Mouse (Mus musculus): ENCODE measurements around the gene Psen2.
A peak's percentile ranks its signal among the peaks of the same experiment; 100 is the strongest.

Psen2 gene

GRCm38 (mm10) chr1:180210781-180211271 is 52.4 kb downstream of the Psen2 start:
- no peak for ATAC-seq (ENCODE audit: insufficient number of reproducible peaks, low FRiP score, low TSS enrichment)

- 0 out of 2 replicates have a peak, but pooled peaks have one; percentile 67 for ATAC-seq (ENCODE audit: insufficient number of reproducible peaks, low FRiP score, low TSS enrichment)
Measured at GRCm38 (mm10) chr1:180210031-180210432, 53.2 kb downstream of the Psen2 start.

GRCm38 (mm10) chr1:180208370-180208769 is 54.9 kb downstream of the Psen2 start:
- ATAC-seq (ENCODE audit: insufficient number of reproducible peaks, low FRiP score, low TSS enrichment), result no peak

- ATAC-seq (ENCODE audit: insufficient number of reproducible peaks, low FRiP score, low TSS enrichment), result no peak
Measured at GRCm38 (mm10) chr1:180200722-180201121, 62.5 kb downstream of the Psen2 start.

GRCm38 (mm10) chr1:180199715-180200050 is 63.6 kb downstream of the Psen2 start:
- ATAC-seq (ENCODE audit: insufficient number of reproducible peaks, low FRiP score, low TSS enrichment), result no peak

GRCm38 (mm10) chr1:180198959-180199714 is 64.1 kb downstream of the Psen2 start, which contains the start of gene Coq8a:
Gene Coq8a, minus strand, starts transcription at chr1:180199602.
- ATAC-seq (ENCODE audit: insufficient number of reproducible peaks, low FRiP score, low TSS enrichment), result no peak

GRCm38 (mm10) chr1:180197956-180198355 is 65.3 kb downstream of the Psen2 start:
- ATAC-seq (ENCODE audit: insufficient number of reproducible peaks, low FRiP score, low TSS enrichment), result no peak

GRCm38 (mm10) chr1:180196508-180196907 is 66.7 kb downstream of the Psen2 start:
- no peak for ATAC-seq (ENCODE audit: insufficient number of reproducible peaks, low FRiP score, low TSS enrichment)

GRCm38 (mm10) chr1:180195703-180196381 is 67.4 kb downstream of the Psen2 start:
- ATAC-seq (ENCODE audit: insufficient number of reproducible peaks, low FRiP score, low TSS enrichment), result peak; percentile 98

- ATAC-seq (ENCODE audit: insufficient number of reproducible peaks, low FRiP score, low TSS enrichment), result peak; percentile 22
Measured at GRCm38 (mm10) chr1:180194781-180195471, 68.3 kb downstream of the Psen2 start.

- no peak for ATAC-seq (ENCODE audit: insufficient number of reproducible peaks, low FRiP score, low TSS enrichment)
Measured at GRCm38 (mm10) chr1:180194048-180194447, 69.2 kb downstream of the Psen2 start.

- ATAC-seq (ENCODE audit: insufficient number of reproducible peaks, low FRiP score, low TSS enrichment), result no peak
Measured at GRCm38 (mm10) chr1:180193391-180193935, 69.8 kb downstream of the Psen2 start.

GRCm38 (mm10) chr1:180192866-180193265 is 70.4 kb downstream of the Psen2 start:
- no peak for ATAC-seq (ENCODE audit: insufficient number of reproducible peaks, low FRiP score, low TSS enrichment)

GRCm38 (mm10) chr1:180191651-180192220 is 71.5 kb downstream of the Psen2 start:
- no peak for ATAC-seq (ENCODE audit: insufficient number of reproducible peaks, low FRiP score, low TSS enrichment)

- ATAC-seq (ENCODE audit: insufficient number of reproducible peaks, low FRiP score, low TSS enrichment), result no peak
Measured at GRCm38 (mm10) chr1:180191112-180191511, 72.1 kb downstream of the Psen2 start.

GRCm38 (mm10) chr1:180188951-180189350 is 74.3 kb downstream of the Psen2 start:
- no peak for ATAC-seq (ENCODE audit: insufficient number of reproducible peaks, low FRiP score, low TSS enrichment)

- ATAC-seq (ENCODE audit: insufficient number of reproducible peaks, low FRiP score, low TSS enrichment), result no peak
Measured at GRCm38 (mm10) chr1:180186371-180186770, 76.9 kb downstream of the Psen2 start.

- 0 out of 2 replicates have a peak, but pooled peaks have one; percentile 13 for ATAC-seq (ENCODE audit: insufficient number of reproducible peaks, low FRiP score, low TSS enrichment)
Measured at GRCm38 (mm10) chr1:180185877-180186276, 77.4 kb downstream of the Psen2 start.

- ATAC-seq (ENCODE audit: insufficient number of reproducible peaks, low FRiP score, low TSS enrichment), result no peak
Measured at GRCm38 (mm10) chr1:180184768-180185167, 78.5 kb downstream of the Psen2 start.

- ATAC-seq (ENCODE audit: insufficient number of reproducible peaks, low FRiP score, low TSS enrichment), result no peak
Measured at GRCm38 (mm10) chr1:180183525-180184159, 79.6 kb downstream of the Psen2 start.
